Mouse (Mus musculus) right cerebral cortex, postnatal 36 days (tissue): ENCODE measurements around the gene Sh3gl2.

Source experiments
- DNase-seq, 2 experiments: peaks; one replicate each; pipeline ENCODE4 v3.0.0; 2022; ENCODE audit warnings: low spot score in 2 of 2, mixed read lengths in 1 of 2

Sh3gl2 gene

GRCm38 (mm10) chr4:85205071-85205635, at the start of gene Sh3gl2:
Sh3gl2 (plus strand) TSS chr4:85205126.
- DNase-seq: peak; percentile 78

- no peak for DNase-seq
Observed at GRCm38 (mm10) chr4:85161156-85161555, 43.8 kb upstream of the Sh3gl2 start.

- peak; percentile 18 to 35 for DNase-seq
Observed at GRCm38 (mm10) chr4:85162468-85163312, 42.2 kb upstream of the Sh3gl2 start.

GRCm38 (mm10) chr4:85163313-85163615, 41.7 kb upstream of the Sh3gl2 start:
- DNase-seq: no peak

GRCm38 (mm10) chr4:85168001-85168400, 36.9 kb upstream of the Sh3gl2 start:
- no peak for DNase-seq

- DNase-seq: peak; percentile 34 to 69
Observed at GRCm38 (mm10) chr4:85175466-85175865, 29.5 kb upstream of the Sh3gl2 start.

GRCm38 (mm10) chr4:85178394-85179051, 26.4 kb upstream of the Sh3gl2 start:
- DNase-seq: no peak

- no peak for DNase-seq
Observed at GRCm38 (mm10) chr4:85186011-85186410, 18.9 kb upstream of the Sh3gl2 start.

GRCm38 (mm10) chr4:85196201-85196600, 8.7 kb upstream of the Sh3gl2 start:
- peak; percentile 35 to 49 for DNase-seq

- no peak for DNase-seq
Observed at GRCm38 (mm10) chr4:85198431-85198830, 6.5 kb upstream of the Sh3gl2 start.

GRCm38 (mm10) chr4:85202582-85202981, 2.3 kb upstream of the Sh3gl2 start:
- DNase-seq: no peak

GRCm38 (mm10) chr4:85205636-85206211, 798 bp downstream of the Sh3gl2 start:
- peak; percentile 27 to 32 for DNase-seq

GRCm38 (mm10) chr4:85206675-85207400, 1.9 kb downstream of the Sh3gl2 start:
- DNase-seq: no peak

GRCm38 (mm10) chr4:85207515-85207914, 2.6 kb downstream of the Sh3gl2 start:
- no peak for DNase-seq

GRCm38 (mm10) chr4:85208531-85208930, 3.6 kb downstream of the Sh3gl2 start:
- no peak for DNase-seq

- DNase-seq: no peak
Observed at GRCm38 (mm10) chr4:85210953-85211352, 6.0 kb downstream of the Sh3gl2 start.

GRCm38 (mm10) chr4:85217003-85217402, 12.1 kb downstream of the Sh3gl2 start:
- DNase-seq: no peak

- no peak for DNase-seq
Observed at GRCm38 (mm10) chr4:85222716-85223115, 17.8 kb downstream of the Sh3gl2 start.

- DNase-seq: no peak
Observed at GRCm38 (mm10) chr4:85226731-85227130, 21.8 kb downstream of the Sh3gl2 start.

- no peak for DNase-seq
Observed at GRCm38 (mm10) chr4:85227664-85228588, 23.0 kb downstream of the Sh3gl2 start.

GRCm38 (mm10) chr4:85228589-85228948, 23.6 kb downstream of the Sh3gl2 start:
- DNase-seq: no peak
